Mouse (Mus musculus) adrenal gland, postnatal 36 days (tissue): ENCODE results near the gene Cc2d1a. TPM values are rescaled to one million over a fixed set of nuclear protein-coding genes. Genes with fewer than 3 reads are reported as not detected.

ENCODE experiments used
- DNase-seq, 2 experiments: peaks; one replicate each; pipeline ENCODE4 v3.0.0; 2021; ENCODE audit warnings: mixed read lengths in 1 of 2
- microRNA-seq: library from miRNA; unstranded; fragments of <30 nt; microRNA quantifications from one replicate; pipeline ENCODE4 v1.2.0, GENCODE M21; 2021
- total RNA-seq, 2 experiments: library from RNA; stranded (reverse); gene quantifications; 2 replicates each; pipeline ENCODE4 v1.2.3; 2021

The Cc2d1a gene
- total RNA-seq, 2 experiments from 2014 or later, result 22.6 to 33.9 TPM

- peak; percentile 97 to 99 for DNase-seq
These were observed 42.8 kb downstream of the Cc2d1a start, which contains the start of gene Dcaf15 for GRCm38 (mm10) chr8:84104697-84105609. Gene Dcaf15 (minus strand): TSS chr8:84104768.

GRCm38 (mm10) chr8:84104221-84104620, 43.5 kb downstream of the Cc2d1a start:
- DNase-seq, result peak in 1 of 2 experiments; percentile 46

- peak in 1 of 2 experiments; percentile 36 for DNase-seq
These were observed 44.1 kb downstream of the Cc2d1a start for GRCm38 (mm10) chr8:84103601-84104000.

GRCm38 (mm10) chr8:84101476-84102270, 46.1 kb downstream of the Cc2d1a start:
- DNase-seq, result no peak

GRCm38 (mm10) chr8:84098376-84098775, 49.4 kb downstream of the Cc2d1a start:
- no peak for DNase-seq

- DNase-seq, result no peak
These were observed 51.7 kb downstream of the Cc2d1a start for GRCm38 (mm10) chr8:84096061-84096460.

GRCm38 (mm10) chr8:84090585-84090984, 57.2 kb downstream of the Cc2d1a start:
- DNase-seq, result peak; percentile 62 to 73

GRCm38 (mm10) chr8:84089277-84089676, 58.5 kb downstream of the Cc2d1a start:
- DNase-seq, result no peak

- no peak for DNase-seq
These were observed 59.9 kb downstream of the Cc2d1a start for GRCm38 (mm10) chr8:84087821-84088220.

GRCm38 (mm10) chr8:84087156-84087555, 60.6 kb downstream of the Cc2d1a start:
- DNase-seq, result no peak

- no peak for DNase-seq
These were observed 63.2 kb downstream of the Cc2d1a start for GRCm38 (mm10) chr8:84084341-84085115.

GRCm38 (mm10) chr8:84083829-84084241, 63.9 kb downstream of the Cc2d1a start:
- peak; percentile 47 to 62 for DNase-seq

Small RNA genes within 50 kb of the gene (microRNA-seq; reads per million reads assigned to microRNA genes)
- gene Gm25110, result not detected
- gene Mir181c, result 1,446 reads per million, percentile 81 among the genes with 10 or more reads in this experiment
- gene Mir181d, result 1,262 reads per million, percentile 80 among the genes with 10 or more reads in this experiment
- gene Mir709, result not detected

Other genes starting within 250 kb of the Cc2d1a start
- gene Adgrl1, start 247.8 kb downstream of the Cc2d1a start, total RNA-seq, result 10 to 100 TPM; 62.4 to 73.4 TPM
- gene Gm10644, start 192.7 kb downstream of the Cc2d1a start, total RNA-seq, result 1 to 10 TPM in 1 of 2 experiments, under 1 TPM in 1; 0.46 to 1.9 TPM
- 1 to 10 TPM; 3.4 to 4.5 TPM for gene Asf1b, start 192.4 kb downstream of the Cc2d1a start, total RNA-seq
- gene Prkaca, start 174.9 kb downstream of the Cc2d1a start, total RNA-seq, result 100 to 1,000 TPM; 234 to 305 TPM
- gene Samd1, start 150.3 kb downstream of the Cc2d1a start, total RNA-seq, result 10 to 100 TPM; 34.2 to 37.2 TPM
- under 1 TPM; 0.43 to 0.50 TPM for gene 1700067K01Rik, start 146.4 kb downstream of the Cc2d1a start, total RNA-seq
- not detected for gene 2210011C24Rik, start 135.8 kb downstream of the Cc2d1a start, total RNA-seq
- under 1 TPM; 0.43 to 0.46 TPM for gene Palm3, start 126.5 kb downstream of the Cc2d1a start, total RNA-seq
- 1 to 10 TPM; 2.0 to 2.2 TPM for gene Il27ra, start 105.3 kb downstream of the Cc2d1a start, total RNA-seq
- not detected for gene Rln3, start 102.9 kb downstream of the Cc2d1a start, total RNA-seq
- gene Gm10643, start 82.8 kb downstream of the Cc2d1a start, total RNA-seq, result 1 to 10 TPM; 3.1 to 3.2 TPM
- 10 to 100 TPM; 13.2 to 19.9 TPM for gene Rfx1, start 81.1 kb downstream of the Cc2d1a start, total RNA-seq
- gene Dcaf15, start 43.2 kb downstream of the Cc2d1a start, total RNA-seq, result 10 to 100 TPM; 16.7 to 19.4 TPM
- gene Podnl1, start 21.9 kb downstream of the Cc2d1a start, total RNA-seq, result under 1 TPM; 0.13 to 0.46 TPM
- gene 4930432K21Rik, start 89 bp upstream of the Cc2d1a start, total RNA-seq, result under 1 TPM; 0.46 to 0.76 TPM
- 1 to 10 TPM in 1 of 2 experiments, not detected in 1; 2.3 TPM for gene Nanos3, start 37.3 kb upstream of the Cc2d1a start, total RNA-seq
- gene Zswim4, start 89.1 kb upstream of the Cc2d1a start, total RNA-seq, result 10 to 100 TPM; 40.1 to 47.6 TPM
- 100 to 1,000 TPM; 267 to 283 TPM for gene D8Ertd738e, start 101.8 kb upstream of the Cc2d1a start, total RNA-seq
- 10 to 100 TPM; 29.0 to 45.3 TPM for gene Mri1, start 109.4 kb upstream of the Cc2d1a start, total RNA-seq
- gene Ccdc130, start 122.4 kb upstream of the Cc2d1a start, total RNA-seq, result 10 to 100 TPM; 20.2 to 23.0 TPM
- gene Cacna1a, start 240.5 kb upstream of the Cc2d1a start, total RNA-seq, result 1 to 10 TPM; 4.3 to 7.3 TPM